Mouse (Mus musculus) central nervous system, embryonic 18 days (tissue): ENCODE results near the gene Btn1a1. TPM values are rescaled to one million over a fixed set of nuclear protein-coding genes. Genes with fewer than 3 reads are reported as not detected.

ENCODE experiments used
- polyA plus RNA-seq: library from polyadenylated mRNA; depleted of rRNA; stranded (reverse); fragments of >200 nt; gene quantifications from 2 replicates; pipeline ENCODE4 v1.2.3, GENCODE M21; 2012; rRNA removed

The Btn1a1 gene
- 0.09 and 0.12 TPM in 2 replicates for polyA plus RNA-seq

DNA sequence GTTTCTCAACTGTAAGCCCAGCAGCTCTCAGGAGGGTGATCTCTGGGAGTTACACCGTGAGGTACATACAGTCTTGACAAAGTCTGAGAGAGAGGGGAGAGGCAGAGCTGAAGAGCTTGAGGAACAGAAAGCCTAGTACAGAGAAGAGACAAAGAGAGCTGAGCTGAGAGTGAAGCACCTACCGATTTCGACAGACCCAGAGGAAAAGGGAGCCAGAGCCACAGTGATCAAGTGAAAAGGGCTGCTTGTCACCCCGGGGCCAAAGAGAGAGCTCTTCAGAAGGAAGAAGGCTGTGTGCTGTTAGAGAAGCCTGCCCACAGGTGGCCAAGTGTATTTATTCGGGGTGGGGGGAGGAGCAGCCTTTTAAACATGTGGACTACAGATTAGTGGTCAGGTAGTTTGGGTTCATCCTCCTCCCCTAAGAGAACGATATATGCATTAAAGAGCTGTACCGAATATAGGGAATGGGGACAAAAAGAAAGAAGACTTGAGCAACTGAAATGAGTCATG lies at the start of gene Btn1a1:
Gene Btn1a1, minus strand, starts transcription at position 302 of the 510 bp plus-strand sequence.

DNA sequence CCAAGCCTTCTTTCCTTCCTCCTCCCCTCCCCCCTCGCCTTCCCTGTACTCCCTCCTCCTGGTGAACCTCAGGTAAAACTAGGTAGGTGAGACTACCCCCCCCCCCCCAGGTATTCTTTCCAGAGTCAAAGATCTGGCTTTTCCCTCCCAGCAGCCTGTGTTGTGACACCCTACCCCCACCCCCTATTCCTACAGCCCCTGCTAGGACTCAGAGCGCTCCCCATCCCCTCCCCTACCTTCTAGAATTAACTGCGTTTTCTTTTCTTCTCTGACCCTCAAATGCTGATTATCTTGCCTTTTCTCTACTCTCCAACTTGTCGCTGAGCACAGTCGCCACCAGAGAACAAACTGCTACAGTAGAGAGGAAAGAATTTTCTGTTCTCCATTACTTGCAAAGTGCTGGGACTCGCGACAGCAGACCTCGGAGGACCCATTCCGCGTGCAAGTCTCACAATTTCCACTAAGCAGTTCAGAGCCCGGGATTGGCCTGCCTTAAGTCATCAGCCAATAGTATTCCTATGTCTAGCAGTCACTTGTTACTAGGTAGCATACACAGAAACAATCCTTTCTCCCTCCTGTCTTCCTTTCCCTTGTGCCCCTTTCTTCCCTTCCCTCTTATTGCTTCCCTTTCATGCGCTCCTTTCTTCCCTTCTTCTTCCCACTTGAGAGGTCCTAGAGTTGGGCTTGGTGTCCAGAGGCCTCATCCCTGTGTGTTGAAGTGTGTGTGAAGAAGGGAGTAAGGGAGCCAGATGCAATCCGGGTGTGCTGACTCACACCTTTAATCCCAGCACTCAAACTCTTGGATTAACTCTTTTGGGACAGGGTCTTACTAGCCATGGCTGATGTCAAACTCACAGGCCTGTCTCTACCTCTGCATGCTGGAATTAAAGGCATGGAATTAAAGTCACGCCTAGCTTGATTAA lies 23.0 kb upstream of the Btn1a1 start, which contains the start of gene Btn2a2:
Gene Btn2a2, minus strand, starts transcription at position 458 of the 923 bp plus-strand sequence.

DNA sequence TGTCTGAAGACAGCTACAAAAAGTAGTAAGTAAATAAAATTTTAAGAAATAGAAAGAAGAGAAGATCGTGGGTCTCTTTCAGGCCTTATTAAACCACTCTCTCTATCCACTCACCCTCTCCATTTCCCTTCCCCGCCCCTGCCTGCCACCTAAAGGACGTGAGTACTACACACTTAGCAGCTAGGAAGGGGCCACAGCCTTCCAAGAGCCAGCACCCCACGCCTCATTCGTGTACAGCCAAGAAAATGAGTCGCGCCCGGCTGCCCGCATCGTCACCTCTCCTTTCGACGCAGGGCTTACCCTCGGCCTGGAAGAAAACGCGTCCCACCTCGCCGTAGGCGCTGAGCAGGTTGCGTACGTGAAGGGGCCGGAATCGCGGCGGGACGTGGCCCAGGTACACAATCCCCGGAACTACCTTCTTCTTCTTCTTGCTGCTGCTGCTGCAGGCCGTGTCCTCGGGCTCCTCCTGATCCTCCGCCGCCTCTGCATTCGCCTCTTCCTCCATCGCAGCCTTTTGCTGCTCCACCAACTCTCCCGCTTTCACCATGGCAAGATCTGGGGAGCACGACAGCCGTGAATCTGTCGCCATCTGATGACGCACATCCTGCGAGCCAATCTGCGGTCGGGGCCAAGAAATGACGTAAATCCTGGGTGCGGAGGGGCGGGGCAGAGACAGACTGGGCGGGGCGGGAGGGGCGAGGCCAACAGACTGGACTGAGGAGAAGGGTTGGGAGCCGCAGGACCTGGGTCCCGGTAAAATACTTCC lies 42.2 kb downstream of the Btn1a1 start, which contains the start of gene Abt1:
Gene Abt1, minus strand, starts transcription at position 581 of the 766 bp plus-strand sequence.

Other genes with a start within 250 kb of the Btn1a1 start
- not detected in 2 replicates for gene Vmn1r222, start 230.0 kb downstream of the Btn1a1 start, polyA plus RNA-seq
- gene Vmn1r223, start 218.8 kb downstream of the Btn1a1 start, polyA plus RNA-seq: not detected in 2 replicates
- gene Zfp322a, start 96.7 kb downstream of the Btn1a1 start, polyA plus RNA-seq: 22.3 and 23.5 TPM in 2 replicates
- gene Abt1, start 42.0 kb downstream of the Btn1a1 start, polyA plus RNA-seq: 8.5 and 8.8 TPM in 2 replicates
- gene Btn2a2, start 23.0 kb upstream of the Btn1a1 start, polyA plus RNA-seq: 0.06 and 0.07 TPM in 2 replicates
- 10.2 and 10.6 TPM in 2 replicates for gene Hist1h4h, start 65.1 kb upstream of the Btn1a1 start, polyA plus RNA-seq
- gene Hist1h2af, start 68.0 kb upstream of the Btn1a1 start, polyA plus RNA-seq: 47.4 and 62.7 TPM in 2 replicates
- 2.2 and 4.8 TPM in 2 replicates for gene Hist1h3g, start 69.5 kb upstream of the Btn1a1 start, polyA plus RNA-seq
- 0.52 and 0.80 TPM in 2 replicates for gene Hist1h2bh, start 77.5 kb upstream of the Btn1a1 start, polyA plus RNA-seq
- gene Hist1h3f, start 78.2 kb upstream of the Btn1a1 start, polyA plus RNA-seq: 0.48 and 0.52 TPM in 2 replicates
- gene Hist1h4f, start 85.7 kb upstream of the Btn1a1 start, polyA plus RNA-seq: 4.7 and 5.8 TPM in 2 replicates
- 0.14 and 0.15 TPM in 2 replicates for gene Hist1h1d, start 87.4 kb upstream of the Btn1a1 start, polyA plus RNA-seq
- gene Hist1h3e, start 96.5 kb upstream of the Btn1a1 start, polyA plus RNA-seq: 5.6 and 7.2 TPM in 2 replicates
- gene Hist1h2ae, start 105.3 kb upstream of the Btn1a1 start, polyA plus RNA-seq: 4.4 and 4.5 TPM in 2 replicates
- gene Hist1h2bg, start 105.5 kb upstream of the Btn1a1 start, polyA plus RNA-seq: 7.1 and 9.6 TPM in 2 replicates
- 2.3 and 2.6 TPM in 2 replicates for gene Hist1h2bf, start 108.3 kb upstream of the Btn1a1 start, polyA plus RNA-seq
- 1.6 and 1.8 TPM in 2 replicates for gene Hist1h2ad, start 108.5 kb upstream of the Btn1a1 start, polyA plus RNA-seq
- gene Hist1h3d, start 109.9 kb upstream of the Btn1a1 start, polyA plus RNA-seq: 4.3 and 5.6 TPM in 2 replicates
- gene Hist1h4d, start 115.7 kb upstream of the Btn1a1 start, polyA plus RNA-seq: 1.9 and 2.8 TPM in 2 replicates
- 1.2 and 1.5 TPM in 2 replicates for gene Hist1h2be, start 155.2 kb upstream of the Btn1a1 start, polyA plus RNA-seq
- 1.8 and 1.9 TPM in 2 replicates for gene Hist1h1e, start 156.7 kb upstream of the Btn1a1 start, polyA plus RNA-seq
- 0.62 and 0.67 TPM in 2 replicates for gene Hist1h2ac, start 218.0 kb upstream of the Btn1a1 start, polyA plus RNA-seq
- 32.4 and 40.3 TPM in 2 replicates for gene Hist1h2bc, start 218.3 kb upstream of the Btn1a1 start, polyA plus RNA-seq
- gene Hist1h1t, start 229.9 kb upstream of the Btn1a1 start, polyA plus RNA-seq: not detected in 2 replicates
- 2.6 and 3.4 TPM in 2 replicates for gene Hist1h4c, start 232.6 kb upstream of the Btn1a1 start, polyA plus RNA-seq
- 1.5 and 2.0 TPM in 2 replicates for gene Hfe, start 245.0 kb upstream of the Btn1a1 start, polyA plus RNA-seq